Mouse (Mus musculus) gastrocnemius, postnatal 14 days (tissue): ENCODE measurements around the gene Tjp1. TPM values are rescaled to one million over a fixed set of nuclear protein-coding genes. Genes with fewer than 3 reads are reported as not detected.

Experiments used
- DNase-seq: peaks from one replicate; pipeline ENCODE4 v3.0.0; 2021; ENCODE audit warnings: mixed read lengths
- intact Hi-C: fragments of 180-260 bp; cut with DNase I; formaldehyde crosslinking; loops from one replicate; pipeline ENCODE4 v1.15.1; 2025; ENCODE audit warnings: low total_unique reads
- total RNA-seq, 2 experiments: library from RNA; stranded (reverse); gene quantifications; 2 replicates each; pipeline ENCODE4 v1.2.3; 2021

The Tjp1 gene
- total RNA-seq, 2 experiments from 2014 or later: 40.2 to 42.2 TPM

GRCm38 (mm10) chr7:65497733-65498583 is 29.6 kb downstream of the Tjp1 start:
- intact Hi-C loops: loop anchor here (2.0 kb wide), 1 partner anchor 179 kb away; no protein-coding TSS in a partner anchor
- peak; percentile 78 for DNase-seq

- intact Hi-C loops: no loop called here
- DNase-seq: no peak
These were observed 37.1 kb downstream of the Tjp1 start for GRCm38 (mm10) chr7:65490526-65490925.

GRCm38 (mm10) chr7:65489742-65490141 is 37.8 kb downstream of the Tjp1 start:
- intact Hi-C loops: no loop called here
- no peak for DNase-seq

GRCm38 (mm10) chr7:65489195-65489594 is 38.4 kb downstream of the Tjp1 start:
- no peak for DNase-seq
- intact Hi-C loops: no loop called here

- intact Hi-C loops: no loop called here
- peak; percentile 9 for DNase-seq
These were observed 41.3 kb downstream of the Tjp1 start for GRCm38 (mm10) chr7:65486259-65486681.

GRCm38 (mm10) chr7:65484170-65484778 is 43.3 kb downstream of the Tjp1 start:
- DNase-seq: no peak
- intact Hi-C loops: no loop called here

GRCm38 (mm10) chr7:65482216-65482615 is 45.4 kb downstream of the Tjp1 start:
- no peak for DNase-seq
- intact Hi-C loops: no loop called here

- intact Hi-C loops: no loop called here
- DNase-seq: no peak
These were observed 55.5 kb downstream of the Tjp1 start for GRCm38 (mm10) chr7:65472048-65472447.

GRCm38 (mm10) chr7:65471406-65471805 is 56.2 kb downstream of the Tjp1 start:
- no peak for DNase-seq
- intact Hi-C loops: no loop called here

- intact Hi-C loops: no loop called here
- DNase-seq: no peak
These were observed 57.4 kb downstream of the Tjp1 start for GRCm38 (mm10) chr7:65470214-65470613.

GRCm38 (mm10) chr7:65469666-65470065 is 57.9 kb downstream of the Tjp1 start:
- no peak for DNase-seq
- intact Hi-C loops: no loop called here

- intact Hi-C loops: no loop called here
- DNase-seq: no peak
These were observed 59.4 kb downstream of the Tjp1 start for GRCm38 (mm10) chr7:65468191-65468590.

GRCm38 (mm10) chr7:65467306-65468021 is 60.1 kb downstream of the Tjp1 start:
- intact Hi-C loops: no loop called here

GRCm38 (mm10) chr7:65466137-65466536 is 61.4 kb downstream of the Tjp1 start:
- intact Hi-C loops: no loop called here
- DNase-seq: no peak

More at GRCm38 (mm10) chr7:65467306-65468021, 60.1 kb downstream of the Tjp1 start:
- DNase-seq: no peak

- intact Hi-C loops: no loop called here
These were observed 63.0 kb downstream of the Tjp1 start for GRCm38 (mm10) chr7:65464518-65465037.

GRCm38 (mm10) chr7:65463438-65463837 is 64.1 kb downstream of the Tjp1 start:
- DNase-seq: no peak
- intact Hi-C loops: no loop called here

More at GRCm38 (mm10) chr7:65464518-65465037, 63.0 kb downstream of the Tjp1 start:
- no peak for DNase-seq

- intact Hi-C loops: no loop called here
- DNase-seq: no peak
These were observed 66.2 kb downstream of the Tjp1 start for GRCm38 (mm10) chr7:65461412-65461811.

- DNase-seq: no peak
- intact Hi-C loops: no loop called here
These were observed 67.4 kb downstream of the Tjp1 start for GRCm38 (mm10) chr7:65460196-65460595.

GRCm38 (mm10) chr7:65456031-65456430 is 71.5 kb downstream of the Tjp1 start:
- no peak for DNase-seq
- intact Hi-C loops: no loop called here

GRCm38 (mm10) chr7:65455208-65455607 is 72.4 kb downstream of the Tjp1 start:
- intact Hi-C loops: no loop called here
- DNase-seq: no peak
